Mouse (Mus musculus) CH12.LX (cell line): ENCODE data around the gene Scrn1. TPM values are rescaled to one million over a fixed set of nuclear protein-coding genes. Genes with fewer than 3 reads are reported as not detected.

ENCODE experiments used
- DNase-seq: peaks from one replicate; pipeline ENCODE4 v3.0.0-alpha.2; 2013; ENCODE audit errors: extremely low read depth
- H3K27ac ChIP-seq: 2 replicates; pipeline ENCODE4 v1.5.1; 2012; ENCODE audit warnings: low read depth, mild to moderate bottlenecking, control low read depth, moderate library complexity; ENCODE audit not compliant: insufficient read depth
- H3K27me3 ChIP-seq: replicated peaks from 2 replicates; pipeline ENCODE3; 2012; ENCODE audit warnings: inconsistent platforms
- H3K36me3 ChIP-seq, 2 experiments: replicated peaks in 1 of 2; 2 replicates each; pipeline versions ENCODE3 to v1.6.1; 2012; ENCODE audit warnings: inconsistent platforms in 1 of 2, low read length in 1 of 2, mild to moderate bottlenecking in 1 of 2, mixed read lengths in 1 of 2, moderate library complexity in 1 of 2; ENCODE audit not compliant: control insufficient read depth in 1 of 2, insufficient read depth in 1 of 2
- H3K4me1 ChIP-seq, 2 experiments: 2 replicates each; pipeline ENCODE4 v1.6.1; 2012; ENCODE audit warnings: inconsistent platforms in 1 of 2, moderate library complexity in 1 of 2; ENCODE audit not compliant: insufficient read depth in 2 of 2, control insufficient read depth in 1 of 2
- H3K4me2 ChIP-seq: 2 replicates; pipeline ENCODE4 v1.6.1; 2012; ENCODE audit warnings: low read depth, mild to moderate bottlenecking, control low read depth; ENCODE audit not compliant: poor library complexity, insufficient read depth, severe bottlenecking
- H3K4me3 ChIP-seq, 3 experiments: fragments of 150-350 bp in 1 of 3; sonication (generic) in 1 of 3; replicated peaks in 1 of 3; 2 replicates each; pipeline versions ENCODE3 to v1.5.1; 2011 to 2012; ENCODE audit warnings: low read depth in 2 of 3, low read length in 2 of 3, mild to moderate bottlenecking in 2 of 3, moderate library complexity in 2 of 3, control low read depth in 1 of 3, improper control_type of control experiment in 1 of 3, inconsistent platforms in 1 of 3, mixed read lengths in 1 of 3; ENCODE audit not compliant: poor library complexity in 1 of 3
- H3K79me2 ChIP-seq: replicated peaks from 2 replicates; pipeline ENCODE4 v1.6.1; 2012; ENCODE audit warnings: mild to moderate bottlenecking, moderate library complexity; ENCODE audit not compliant: control insufficient read depth, poor library complexity, insufficient read depth, severe bottlenecking; ENCODE audit errors: extremely low read depth
- H3K9ac ChIP-seq: 2 replicates; pipeline ENCODE4 v1.6.1; 2012; ENCODE audit warnings: low read depth, mild to moderate bottlenecking, control low read depth, moderate library complexity; ENCODE audit not compliant: insufficient read depth
- H3K9me3 ChIP-seq: replicated peaks from 2 replicates; pipeline ENCODE3; 2012; ENCODE audit warnings: low read length, inconsistent platforms, mixed read lengths
- BHLHE40 ChIP-seq: IDR thresholded peaks from 2 replicates; pipeline ENCODE4 v1.6.1; 2011; ENCODE audit warnings: mild to moderate bottlenecking, low read depth, low read length, improper control_type of control experiment
- CHD1 ChIP-seq: IDR thresholded peaks from 2 replicates; pipeline ENCODE4 v1.6.1; 2012; ENCODE audit warnings: low read depth, low read length, improper control_type of control experiment, inconsistent platforms
- CHD2 ChIP-seq: IDR thresholded peaks from 2 replicates; pipeline ENCODE4 v1.6.1; 2011; ENCODE audit warnings: low read length, improper control_type of control experiment
- CTCF ChIP-seq, 2 experiments: IDR thresholded peaks in 1 of 2; conservative IDR thresholded peaks in 1 of 2; 2 replicates each; pipeline ENCODE4 v1.5.1; 2011 to 2012; ENCODE audit warnings: low read depth in 2 of 2, low read length in 2 of 2, improper control_type of control experiment in 1 of 2, inconsistent platforms in 1 of 2, mild to moderate bottlenecking in 1 of 2, moderate library complexity in 1 of 2
- E2F4 ChIP-seq: IDR thresholded peaks from 2 replicates; pipeline ENCODE4 v1.6.1; 2011; ENCODE audit warnings: low read depth, low read length, improper control_type of control experiment; ENCODE audit not compliant: insufficient replicate concordance
- ELF1 ChIP-seq: IDR thresholded peaks from 2 replicates; pipeline ENCODE4 v1.6.1; 2014; ENCODE audit warnings: low read depth, mild to moderate bottlenecking, inconsistent platforms, low read length, improper control_type of control experiment
- EP300 ChIP-seq: IDR thresholded peaks from 2 replicates; pipeline ENCODE4 v1.6.1; 2011; ENCODE audit warnings: low read length, improper control_type of control experiment
- ETS1 ChIP-seq: conservative IDR thresholded peaks from 2 replicates; pipeline ENCODE4 v1.6.1; 2012; ENCODE audit warnings: low read depth, mild to moderate bottlenecking, inconsistent platforms, low read length, improper control_type of control experiment, moderate library complexity
- HCFC1 ChIP-seq: IDR thresholded peaks from 2 replicates; pipeline ENCODE4 v1.6.1; 2012; ENCODE audit warnings: low read depth, mild to moderate bottlenecking, inconsistent platforms, low read length, improper control_type of control experiment
- IRF4 ChIP-seq: IDR thresholded peaks from 2 replicates; pipeline ENCODE4 v1.6.1; 2014; ENCODE audit warnings: low read depth, mild to moderate bottlenecking, inconsistent platforms, low read length, improper control_type of control experiment
- JUN ChIP-seq: IDR thresholded peaks from 2 replicates; pipeline ENCODE4 v1.6.1; 2011; ENCODE audit warnings: low read depth, mild to moderate bottlenecking, low read length, improper control_type of control experiment, moderate library complexity; ENCODE audit not compliant: insufficient read depth
- JUND ChIP-seq: conservative IDR thresholded peaks from 2 replicates; pipeline ENCODE4 v1.6.1; 2011; ENCODE audit warnings: low read depth, low read length, improper control_type of control experiment
- KAT2A ChIP-seq: IDR thresholded peaks from 2 replicates; pipeline ENCODE4 v1.6.1; 2012; ENCODE audit warnings: low read length, improper control_type of control experiment, inconsistent platforms; ENCODE audit not compliant: insufficient replicate concordance
- MAFK ChIP-seq: IDR thresholded peaks from 2 replicates; pipeline ENCODE4 v1.6.1; 2011; ENCODE audit warnings: low read length, improper control_type of control experiment; ENCODE audit not compliant: insufficient replicate concordance
- MAX ChIP-seq: IDR thresholded peaks from 2 replicates; pipeline ENCODE4 v1.6.1; 2011; ENCODE audit warnings: low read length, improper control_type of control experiment
- MAZ ChIP-seq: IDR thresholded peaks from 2 replicates; pipeline ENCODE4 v1.6.1; 2012; ENCODE audit warnings: low read depth, mild to moderate bottlenecking, inconsistent platforms, low read length, improper control_type of control experiment, moderate library complexity
- MEF2A ChIP-seq: IDR thresholded peaks from 2 replicates; pipeline ENCODE4 v1.6.1; 2014; ENCODE audit warnings: low read depth, mild to moderate bottlenecking, inconsistent platforms, low read length, improper control_type of control experiment, borderline replicate concordance
- MXI1 ChIP-seq: IDR thresholded peaks from 2 replicates; pipeline ENCODE4 v1.6.1; 2011; ENCODE audit warnings: mild to moderate bottlenecking, low read depth, low read length, improper control_type of control experiment
- MYC ChIP-seq: IDR thresholded peaks from 2 replicates; pipeline ENCODE4 v1.6.1; 2011; ENCODE audit warnings: low read depth, mild to moderate bottlenecking, improper control_type of control experiment, low read length
- NRF1 ChIP-seq: IDR thresholded peaks from 2 replicates; pipeline ENCODE4 v1.6.1; 2014; ENCODE audit warnings: low read depth, mild to moderate bottlenecking, inconsistent platforms, low read length, improper control_type of control experiment, moderate library complexity
- PAX5 ChIP-seq: IDR thresholded peaks from 2 replicates; pipeline ENCODE4 v1.6.1; 2012; ENCODE audit warnings: low read length, inconsistent platforms, mixed read lengths
- POLR2AphosphoS2 ChIP-seq: IDR thresholded peaks from 2 replicates; pipeline ENCODE4 v1.6.1; 2011; ENCODE audit warnings: low read depth, low read length, improper control_type of control experiment
- RAD21 ChIP-seq: IDR thresholded peaks from 2 replicates; pipeline ENCODE4 v1.6.1; 2011; ENCODE audit warnings: low read depth, mild to moderate bottlenecking, low read length, improper control_type of control experiment, moderate library complexity
- RCOR1 ChIP-seq: conservative IDR thresholded peaks from 2 replicates; pipeline ENCODE4 v1.6.1; 2012; ENCODE audit warnings: low read depth, mild to moderate bottlenecking, inconsistent platforms, low read length, improper control_type of control experiment
- SIN3A ChIP-seq: IDR thresholded peaks from 2 replicates; pipeline ENCODE4 v1.6.1; 2012; ENCODE audit warnings: low read length, improper control_type of control experiment, inconsistent platforms
- SMC3 ChIP-seq: IDR thresholded peaks from 2 replicates; pipeline ENCODE4 v1.6.1; 2011; ENCODE audit warnings: low read depth, low read length, improper control_type of control experiment
- TCF12 ChIP-seq: IDR thresholded peaks from 2 replicates; pipeline ENCODE4 v1.6.1; 2014; ENCODE audit warnings: low read depth, mild to moderate bottlenecking, inconsistent platforms, low read length, improper control_type of control experiment
- USF2 ChIP-seq: conservative IDR thresholded peaks from 2 replicates; pipeline ENCODE4 v1.6.1; 2011; ENCODE audit warnings: low read depth, low read length, improper control_type of control experiment
- ZC3H11A ChIP-seq: IDR thresholded peaks from 2 replicates; pipeline ENCODE4 v1.6.1; 2012; ENCODE audit warnings: low read depth, mild to moderate bottlenecking, inconsistent platforms, low read length, improper control_type of control experiment
- ZKSCAN1 ChIP-seq: IDR thresholded peaks from 2 replicates; pipeline ENCODE4 v1.6.1; 2012; ENCODE audit warnings: low read depth, inconsistent platforms, low read length, improper control_type of control experiment, borderline replicate concordance
- ZMIZ1 ChIP-seq: IDR thresholded peaks from 2 replicates; pipeline ENCODE4 v1.6.1; 2012; ENCODE audit warnings: low read depth, mild to moderate bottlenecking, inconsistent platforms, low read length, improper control_type of control experiment
- dilution Hi-C: fragments of 300-500 bp; cut with MboI; formaldehyde crosslinking; loops from 2 replicates; pipeline ENCODE4 v1.14.3; 2020; ENCODE audit warnings: low sequenced_read_pairs; ENCODE audit not compliant: extremely low pct_unique_long_range_greater_than_20kb, extremely low pct_ligation_motif_present
- in situ Hi-C: fragments of 300-500 bp; cut with MboI; formaldehyde crosslinking; loops from 3 replicates; pipeline ENCODE4 v1.14.3; 2019; ENCODE audit warnings: low sequenced_read_pairs, low pct_ligation_motif_present, low pct_unique_long_range_greater_than_20kb, mixed read lengths
- polyA plus RNA-seq: library from polyadenylated mRNA; unstranded; fragments of >175 nt; gene quantifications from 2 replicates; pipeline ENCODE4 v1.2.1, GENCODE M21; 2012; ENCODE audit warnings: low read depth; ENCODE audit not compliant: insufficient read length
- total RNA-seq, 2 experiments: library from RNA; depleted of rRNA; stranded (reverse); fragments of 300-350 nt in 1 of 2; fragments of >200 nt in 1 of 2; gene quantifications; 2 replicates each; pipeline ENCODE4 v1.2.3; 2012 to 2014

Gene Scrn1
- total and polyA plus RNA-seq, 3 experiments, result 0.04 TPM; not detected in 2

DNA sequence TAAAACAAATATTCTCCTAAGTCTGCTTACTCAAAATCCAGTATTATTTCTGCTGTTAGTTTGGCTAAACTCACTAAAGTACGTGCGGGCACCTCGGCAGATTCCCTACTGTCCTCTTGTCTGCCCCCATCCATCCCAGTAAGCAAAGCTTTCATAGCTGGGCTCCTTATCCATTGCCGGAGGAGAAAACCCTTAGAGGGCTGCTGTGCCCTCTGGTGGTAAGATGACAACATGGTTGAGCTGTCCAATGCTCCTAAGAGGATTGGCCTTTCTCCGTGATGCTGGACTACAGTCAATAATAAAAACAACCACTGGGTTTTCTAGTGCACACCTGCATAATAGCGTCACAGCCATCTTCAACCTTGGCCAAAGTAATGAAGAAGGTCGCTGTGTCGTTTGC is 59.3 kb downstream of the Scrn1 start:
- no peak overlapping the region for H3K27ac ChIP-seq
- dilution Hi-C loops, result no loop called here
- no peak overlapping the region for H3K4me3 ChIP-seq
- no peak overlapping the region for H3K9ac ChIP-seq
- no peak overlapping the region for H3K4me2 ChIP-seq
- TF ChIP-seq RAD21 (peak; percentile 90), SMC3 (peak; percentile 98), TCF12 (no peak), BHLHE40 (no peak), E2F4 (no peak), ELF1 (no peak), IRF4 (no peak), KAT2A (no peak), SIN3A (no peak), CTCF (conservative IDR thresholded peaks at IDR 0.05 in 1 of 2, IDR thresholded peaks at IDR 0.05 in 1 of 2; ENCODE audit: low read depth in 2 of 2, low read length in 2 of 2) (peak; percentile 39 to 91; a peak in 3 of 4 replicates), RCOR1 (no peak), CHD1 (no peak), MAFK (no peak), EP300 (no peak), JUN (no peak), MAZ (no peak), CHD2 (no peak), PAX5 (no peak), ZC3H11A (peak; percentile 75), ETS1 (no peak), JUND (no peak)
- DNase-seq, result peak; percentile 63
- in situ Hi-C loops, result loop anchor here (5.0 kb wide), 1 partner anchor 110 kb away; no protein-coding TSS in a partner anchor
- peaks cover 2 to 27% of the 10 kb centered on the region in 2 experiments; a peak in 3 of 4 replicates for H3K4me1 ChIP-seq
- no peaks in the 10 kb centered on the region for H3K9me3 ChIP-seq
- H3K36me3 ChIP-seq, result no peaks in the 10 kb centered on the region
- H3K79me2 ChIP-seq, result no peaks in the 10 kb centered on the region
- H3K27me3 ChIP-seq, result no peaks in the 10 kb centered on the region

GRCm38 (mm10) chr6:54506318-54506717 is 60.0 kb downstream of the Scrn1 start:
- in situ Hi-C loops, result loop anchor here (5.0 kb wide), 1 partner anchor 109 kb away; no protein-coding TSS in a partner anchor

More at GRCm38 (mm10) chr6:54506318-54506717, 60.0 kb downstream of the Scrn1 start:
- H3K27ac ChIP-seq, result no peak overlapping the region
- no peak for DNase-seq
- H3K9me3 ChIP-seq, result no peaks in the 10 kb centered on the region
- no peak overlapping the region for H3K4me3 ChIP-seq
- H3K9ac ChIP-seq, result no peak overlapping the region
- no peaks in the 10 kb centered on the region for H3K79me2 ChIP-seq
- H3K36me3 ChIP-seq, result no peaks in the 10 kb centered on the region
- TF ChIP-seq PAX5 (no peak), RCOR1 (no peak), MAZ (no peak), JUND (no peak), MAFK (no peak), NRF1 (no peak), SIN3A (no peak), USF2 (no peak), ZMIZ1 (no peak), MEF2A (no peak), BHLHE40 (no peak), POLR2AphosphoS2 (no peak), MYC (no peak), TCF12 (no peak), HCFC1 (no peak), MAX (no peak), MXI1 (no peak), KAT2A (no peak), ZKSCAN1 (no peak), ETS1 (no peak)
- TF ChIP-seq, all 38 proteins: peak for 0
- Histone ChIP-seq H3K4me2 (no peak overlapping the region), H3K27me3 (no peaks in the 10 kb centered on the region), H3K4me1 (peaks cover 2 to 27% of the 10 kb centered on the region in 2 experiments; a peak in 3 of 4 replicates)
- dilution Hi-C loops, result no loop called here
